In the genomic region with DNA sequence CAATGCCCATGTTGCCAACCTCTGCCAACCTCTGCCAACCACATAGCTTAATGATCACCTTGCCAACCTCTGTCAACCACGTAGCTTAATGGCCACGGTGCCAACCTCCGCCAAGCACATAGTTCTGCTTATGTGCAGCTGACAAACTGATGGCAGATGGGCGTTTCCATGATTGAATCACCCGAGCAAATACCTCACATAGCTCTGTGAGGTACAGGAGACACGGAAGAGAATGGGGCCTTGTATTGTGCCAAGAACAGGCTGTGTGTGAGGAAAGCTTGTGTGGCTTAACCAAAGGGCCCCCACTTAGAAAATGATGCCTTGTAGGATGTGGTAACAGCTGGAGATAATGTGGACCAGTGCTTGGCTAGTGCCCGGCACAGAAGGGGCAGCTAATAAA, we compare ENCODE assay signal across 14 mouse cellular contexts.
A peak's percentile ranks its signal among the peaks of the same experiment; 100 is the strongest.
DNase-seq lines count a peak whose midpoint lies in the region; ATAC-seq and TF ChIP-seq lines count a peak whose summit lies in the region.
"Had no signal": no experiment of that assay in that cellular context is flagged by ENCODE, and none has a peak within 500 bp of the region (broad histone marks: within the 10 kb centered on the region; RNA-seq: fewer than 3 reads in every experiment).

No protein-coding gene starts in this region.

- H3K4me2 ChIP-seq in forebrain, embryonic 15.5 days (replicated peaks), result no peak overlapping the region
- no peak overlapping the region for H3K4me2 ChIP-seq in forebrain, embryonic 11.5 days (ENCODE audit: low read depth, low read length, severe bottlenecking)
- H3K4me2 ChIP-seq in lung, embryonic 15.5 days, result no peak overlapping the region

- H3K36me3 ChIP-seq in forebrain, embryonic 15.5 days, result no peaks in the 10 kb centered on the region
- no peaks in the 10 kb centered on the region for H3K36me3 ChIP-seq in forebrain, embryonic 11.5 days (ENCODE audit: control insufficient read depth, insufficient read depth, low read length)
- no peaks in the 10 kb centered on the region for H3K36me3 ChIP-seq in lung, embryonic 15.5 days
- no peaks in the 10 kb centered on the region for H3K36me3 ChIP-seq in small intestine, adult 2 months (ENCODE audit: control insufficient read depth, insufficient read depth, low read length)
- H3K36me3 ChIP-seq: limb, embryonic 10.5 days had no signal

- TF ChIP-seq POLR2A in small intestine, adult 2 months (IDR thresholded peaks at IDR 0.05; ENCODE audit: low read depth, low read length), result no peak

- peaks cover 15% of the 10 kb centered on the region for H3K4me1 ChIP-seq in forebrain, embryonic 15.5 days
- no peaks in the 10 kb centered on the region for H3K4me1 ChIP-seq in forebrain, embryonic 11.5 days (replicated peaks; ENCODE audit: control insufficient read depth, insufficient read depth, low read length)
- H3K4me1 ChIP-seq in lung, embryonic 15.5 days, result peaks cover 20% of the 10 kb centered on the region
- peaks cover 18% of the 10 kb centered on the region; the same call in 1 of the 2 replicates for H3K4me1 ChIP-seq in small intestine, adult 2 months (ENCODE audit: control insufficient read depth, insufficient read depth, insufficient read length, low read length)
- H3K4me1 ChIP-seq: limb, embryonic 10.5 days had no signal

- no peaks in the 10 kb centered on the region for H3K9me3 ChIP-seq in forebrain, embryonic 15.5 days
- no peaks in the 10 kb centered on the region for H3K9me3 ChIP-seq in forebrain, embryonic 11.5 days (ENCODE audit: control insufficient read depth, low read length)
- H3K9me3 ChIP-seq in lung, embryonic 15.5 days, result no peaks in the 10 kb centered on the region
- H3K9me3 ChIP-seq: limb, embryonic 10.5 days had no signal

- H3K4me3 ChIP-seq in forebrain, embryonic 15.5 days, result no peak overlapping the region
- no peak overlapping the region for H3K4me3 ChIP-seq in forebrain, embryonic 11.5 days (ENCODE audit: low read depth, low read length)
- no peak overlapping the region for H3K4me3 ChIP-seq in lung, embryonic 15.5 days
- no peak overlapping the region for H3K4me3 ChIP-seq in small intestine, adult 2 months (ENCODE audit: low read depth, low read length)
- H3K4me3 ChIP-seq: limb, embryonic 10.5 days had no signal

- no peak overlapping the region for H3K27ac ChIP-seq in forebrain, embryonic 15.5 days (replicated peaks)
- no peak overlapping the region for H3K27ac ChIP-seq in forebrain, embryonic 11.5 days (ENCODE audit: low read depth, low read length)
- H3K27ac ChIP-seq in lung, embryonic 15.5 days, result no peak overlapping the region
- H3K27ac ChIP-seq in small intestine, adult 2 months (ENCODE audit: insufficient read depth, low read depth, low read length), result peak overlapping the region; percentile 55
- H3K27ac ChIP-seq: limb, embryonic 10.5 days; liver, embryonic 14.5 days had no signal

- peak; percentile 38; the same call in 1 of the 2 replicates for ATAC-seq in forebrain, embryonic 15.5 days (replicated peaks)
- ATAC-seq in forebrain, embryonic 11.5 days (replicated peaks; ENCODE audit: low FRiP score), result no peak
- peak; percentile 35; the same call in 1 of the 2 replicates for ATAC-seq in lung, embryonic 15.5 days (ENCODE audit: borderline replicate concordance, extremely low read depth, low FRiP score, low TSS enrichment)

- WGBS in forebrain, embryonic 15.5 days, result 53% methylated on average over 7 of the region's 7 CpGs
- WGBS in forebrain, embryonic 11.5 days, result 87% methylated on average over 7 of the region's 7 CpGs
- WGBS in lung, embryonic 15.5 days, result 42% methylated on average over 7 of the region's 7 CpGs
- 21% methylated on average over 7 of the region's 7 CpGs for WGBS in small intestine, adult 2 months

- no peak for DNase-seq in forebrain, embryonic 11.5 days (ENCODE audit: low spot score)
- DNase-seq in lung, postnatal 10 days, result no peak
- DNase-seq in R1 (ENCODE audit: low read depth, low spot score), result peak; percentile 49
- no peak for DNase-seq in thymus, postnatal 14 days
- no peak for DNase-seq in yolk sac, embryonic 10.5 days (ENCODE audit: low spot score)
- DNase-seq: cerebellum, adult 2 months; gastrocnemius, postnatal 36 days; kidney, adult 2 months; kidney, postnatal 36 days had no signal

- TF ChIP-seq CTCF in small intestine, adult 2 months (IDR thresholded peaks at IDR 0.05; ENCODE audit: extremely low read depth, insufficient read length, insufficient replicate concordance, low read depth, low read length), result no peak

- no peaks in the 10 kb centered on the region for H3K27me3 ChIP-seq in forebrain, embryonic 15.5 days
- H3K27me3 ChIP-seq in forebrain, embryonic 11.5 days (ENCODE audit: control insufficient read depth, insufficient read depth, low read length), result no peaks in the 10 kb centered on the region
- no peaks in the 10 kb centered on the region for H3K27me3 ChIP-seq in lung, embryonic 15.5 days
- no peaks in the 10 kb centered on the region for H3K27me3 ChIP-seq in small intestine, adult 2 months (ENCODE audit: control insufficient read depth, insufficient read depth, low read length)

- H3K9ac ChIP-seq in forebrain, embryonic 15.5 days (replicated peaks), result no peak overlapping the region
- no peak overlapping the region for H3K9ac ChIP-seq in forebrain, embryonic 11.5 days (ENCODE audit: low read length)
- H3K9ac ChIP-seq in lung, embryonic 15.5 days, result no peak overlapping the region
- H3K9ac ChIP-seq: liver, embryonic 14.5 days had no signal
